Mouse (Mus musculus) midbrain, embryonic 13.5 days (tissue): Measurements from ENCODE around the gene Matk. TPM values are rescaled to one million over a fixed set of nuclear protein-coding genes. Genes with fewer than 3 reads are reported as not detected.
"Not testable (repeated sequence)": the region's sequence is repeated elsewhere in the genome, so short reads cannot be mapped to it uniquely, and the experiment has no call there.

ENCODE experiments used
- ATAC-seq: fragments of 200-750 bp; cut with Nextera tagmentation; 2 replicates; pipeline ENCODE4 v1.8.0; 2017; ENCODE audit warnings: mild to moderate bottlenecking, moderate TSS enrichment, moderate library complexity
- H3K27ac ChIP-seq: fragments of 300-500 bp; sonication (generic); 2 replicates; pipeline ENCODE4 v1.5.1; 2015; ENCODE audit warnings: inconsistent platforms, mild to moderate bottlenecking, moderate library complexity
- H3K27me3 ChIP-seq: fragments of 300-500 bp; sonication (generic); 2 replicates; pipeline ENCODE4 v1.6.1; 2015; ENCODE audit warnings: mild to moderate bottlenecking, inconsistent platforms
- H3K36me3 ChIP-seq: fragments of 300-500 bp; sonication (generic); 2 replicates; pipeline ENCODE4 v1.6.1; 2015; ENCODE audit warnings: mild to moderate bottlenecking, inconsistent platforms
- H3K4me1 ChIP-seq: fragments of 300-500 bp; sonication (generic); replicated peaks from 2 replicates; pipeline ENCODE4 v1.6.1; 2015; ENCODE audit warnings: inconsistent platforms
- H3K4me2 ChIP-seq: fragments of 300-500 bp; sonication (generic); replicated peaks from 2 replicates; pipeline ENCODE4 v1.6.1; 2015; ENCODE audit warnings: moderate library complexity, mild to moderate bottlenecking, inconsistent platforms
- H3K4me3 ChIP-seq: fragments of 300-500 bp; sonication (generic); replicated peaks from 2 replicates; pipeline ENCODE4 v1.5.1; 2015; ENCODE audit warnings: mild to moderate bottlenecking, inconsistent platforms
- H3K9ac ChIP-seq: fragments of 300-500 bp; sonication (generic); replicated peaks from 2 replicates; pipeline ENCODE4 v1.6.1; 2015; ENCODE audit warnings: mild to moderate bottlenecking, inconsistent platforms
- H3K9me3 ChIP-seq: fragments of 300-500 bp; sonication (generic); 2 replicates; pipeline ENCODE4 v1.6.1; 2016; ENCODE audit warnings: mild to moderate bottlenecking, inconsistent platforms
- WGBS: fragments of 180-500 bp; shearing (Covaris S2); methylation state at CpG from one replicate; pipeline ENCODE4 v1.1.7; 2015; 5-methylcytosine and 5-hydroxymethylcytosine counted together
- polyA plus RNA-seq: library from polyadenylated mRNA; unstranded; fragments of >200 nt; fragmentation: Nextera tagmentation; extraction: Ambion mirVana; gene quantifications from 2 replicates; pipeline ENCODE4 v1.2.1, GENCODE M21; 2015

The Matk gene
- 7.2 and 8.8 TPM in 2 replicates for polyA plus RNA-seq

GRCm38 (mm10) chr10:81252424-81253419 is at the start of gene Matk:
Gene Matk (plus strand): TSS chr10:81252935.
- Histone ChIP-seq H3K4me2 (peak within 1 kb of the TSS; percentile 55), H3K4me1 (peaks cover 19% of the 10 kb centered on the region), H3K27ac (no peak within 1 kb of the TSS), H3K27me3 (peaks cover 64% of the 10 kb centered on the region), H3K9ac (peak within 1 kb of the TSS; percentile 61), H3K9me3 (no peaks in the 10 kb centered on the region), H3K36me3 (peaks cover 12% of the 10 kb centered on the region; the same call in 1 of the 2 replicates), H3K4me3 (peak within 1 kb of the TSS; percentile 31)
- ATAC-seq, result peak; percentile 71
- 8% methylated on average over 44 of the region's 44 CpGs for WGBS

- no peak overlapping the region for H3K4me3 ChIP-seq
- peaks cover 37% of the 10 kb centered on the region for H3K36me3 ChIP-seq
- no peaks in the 10 kb centered on the region for H3K4me1 ChIP-seq
- no peak; the same call in none of the 2 replicates for ATAC-seq
- H3K27me3 ChIP-seq, result 0 out of 2 replicates have a peak, but pooled peaks cover 6% of the 10 kb centered on the region
- no peak overlapping the region for H3K27ac ChIP-seq
- 70% methylated on average over 8 of the region's 8 CpGs for WGBS
- no peaks in the 10 kb centered on the region for H3K9me3 ChIP-seq
- no peak overlapping the region for H3K9ac ChIP-seq
- no peak overlapping the region for H3K4me2 ChIP-seq
Measured at GRCm38 (mm10) chr10:81202978-81203720, 49.6 kb upstream of the Matk start.

GRCm38 (mm10) chr10:81204137-81204536 is 48.6 kb upstream of the Matk start:
- 0 out of 2 replicates have a peak, but pooled peaks cover 6% of the 10 kb centered on the region for H3K27me3 ChIP-seq
- H3K4me2 ChIP-seq, result no peak overlapping the region
- no peak overlapping the region for H3K27ac ChIP-seq
- peaks cover 44% of the 10 kb centered on the region for H3K36me3 ChIP-seq
- H3K9me3 ChIP-seq, result no peaks in the 10 kb centered on the region
- no peak overlapping the region for H3K4me3 ChIP-seq
- no peak overlapping the region for H3K9ac ChIP-seq
- ATAC-seq, result 0 out of 2 replicates have a peak, but pooled peaks have one; percentile 2
- WGBS, result 75% methylated on average over 4 of the region's 4 CpGs
- H3K4me1 ChIP-seq, result no peaks in the 10 kb centered on the region

- H3K4me3 ChIP-seq, result no peak overlapping the region
- H3K4me2 ChIP-seq, result no peak overlapping the region
- H3K4me1 ChIP-seq, result no peaks in the 10 kb centered on the region
- H3K9ac ChIP-seq, result no peak overlapping the region
- 96% methylated on average over 5 of the region's 5 CpGs for WGBS
- no peak for ATAC-seq
- peaks cover 97% of the 10 kb centered on the region for H3K36me3 ChIP-seq
- no peak overlapping the region for H3K27ac ChIP-seq
- peaks cover 8% of the 10 kb centered on the region; the same call in 1 of the 2 replicates for H3K9me3 ChIP-seq
- H3K27me3 ChIP-seq, result no peaks in the 10 kb centered on the region
Measured at GRCm38 (mm10) chr10:81210154-81210553, 42.6 kb upstream of the Matk start.

- no peak for ATAC-seq
- no peak overlapping the region for H3K4me3 ChIP-seq
- WGBS, result 96% methylated on average over 6 of the region's 6 CpGs
- H3K36me3 ChIP-seq, result peaks cover 92% of the 10 kb centered on the region
- H3K4me2 ChIP-seq, result no peak overlapping the region
- H3K9me3 ChIP-seq, result peaks cover 8% of the 10 kb centered on the region; the same call in 1 of the 2 replicates
- no peak overlapping the region for H3K9ac ChIP-seq
- no peak overlapping the region for H3K27ac ChIP-seq
- no peaks in the 10 kb centered on the region for H3K27me3 ChIP-seq
- H3K4me1 ChIP-seq, result no peaks in the 10 kb centered on the region
Measured at GRCm38 (mm10) chr10:81216260-81216659, 36.5 kb upstream of the Matk start.

GRCm38 (mm10) chr10:81216810-81217209 is 35.9 kb upstream of the Matk start:
- Histone ChIP-seq H3K4me1 (no peaks in the 10 kb centered on the region), H3K4me3 (no peak overlapping the region; the same call in 1 of the 2 replicates), H3K27me3 (no peaks in the 10 kb centered on the region), H3K4me2 (no peak overlapping the region), H3K9me3 (peaks cover 8% of the 10 kb centered on the region; the same call in 1 of the 2 replicates), H3K36me3 (peaks cover 92% of the 10 kb centered on the region), H3K9ac (no peak overlapping the region), H3K27ac (no peak overlapping the region)
- 82% methylated on average over 6 of the region's 6 CpGs for WGBS
- ATAC-seq, result 0 out of 2 replicates have a peak, but pooled peaks have one; percentile 9

GRCm38 (mm10) chr10:81217267-81217666 is 35.5 kb upstream of the Matk start:
- H3K4me2 ChIP-seq, H3K27ac ChIP-seq, H3K9me3 ChIP-seq, ATAC-seq, H3K4me3 ChIP-seq, H3K27me3 ChIP-seq, H3K4me1 ChIP-seq, H3K9ac ChIP-seq: not testable (repeated sequence)
- 26% methylated on average over 1 of the region's 1 CpGs for WGBS
- peaks cover 92% of the 10 kb centered on the region for H3K36me3 ChIP-seq

GRCm38 (mm10) chr10:81217964-81218363 is 34.8 kb upstream of the Matk start:
- peak; percentile 58 for ATAC-seq
- H3K4me1 ChIP-seq, result no peaks in the 10 kb centered on the region
- 38% methylated on average over 7 of the region's 7 CpGs for WGBS
- H3K4me2 ChIP-seq, result no peak overlapping the region
- H3K9me3 ChIP-seq, result no peaks in the 10 kb centered on the region
- no peaks in the 10 kb centered on the region for H3K27me3 ChIP-seq
- H3K36me3 ChIP-seq, result peaks cover 92% of the 10 kb centered on the region
- no peak overlapping the region for H3K27ac ChIP-seq
- no peak overlapping the region for H3K9ac ChIP-seq
- H3K4me3 ChIP-seq, result no peak overlapping the region

GRCm38 (mm10) chr10:81221402-81222015 is 31.2 kb upstream of the Matk start:
- Histone ChIP-seq H3K4me2 (no peak overlapping the region), H3K36me3 (peaks cover 72% of the 10 kb centered on the region), H3K9ac (no peak overlapping the region), H3K27ac (no peak overlapping the region), H3K4me3 (no peak overlapping the region), H3K27me3 (no peaks in the 10 kb centered on the region), H3K4me1 (0 out of 2 replicates have a peak, but pooled peaks cover 4% of the 10 kb centered on the region), H3K9me3 (no peaks in the 10 kb centered on the region)
- ATAC-seq, result no peak
- WGBS, result 84% methylated on average over 5 of the region's 5 CpGs

- 69% methylated on average over 2 of the region's 2 CpGs for WGBS
- not testable (repeated sequence) for H3K9me3 ChIP-seq, H3K4me3 ChIP-seq, ATAC-seq, H3K4me2 ChIP-seq, H3K27ac ChIP-seq, H3K9ac ChIP-seq, H3K27me3 ChIP-seq
- Histone ChIP-seq H3K36me3 (peaks cover 61% of the 10 kb centered on the region), H3K4me1 (peaks cover 22% of the 10 kb centered on the region)
Measured at GRCm38 (mm10) chr10:81223731-81224130, 29.0 kb upstream of the Matk start.

- Histone ChIP-seq H3K4me1 (peaks cover 57% of the 10 kb centered on the region), H3K9ac (peak overlapping the region; percentile 91)
- peak; percentile 13 for ATAC-seq
Measured at GRCm38 (mm10) chr10:81229735-81230437, 22.8 kb upstream of the Matk start.

More at GRCm38 (mm10) chr10:81229735-81230437, 22.8 kb upstream of the Matk start:
- Histone ChIP-seq H3K4me2 (peak overlapping the region; percentile 85), H3K36me3 (peaks cover 9% of the 10 kb centered on the region), H3K27me3 (no peaks in the 10 kb centered on the region), H3K9me3 (no peaks in the 10 kb centered on the region), H3K4me3 (peak overlapping the region; percentile 68), H3K27ac (peak overlapping the region; percentile 95)
- WGBS, result 10% methylated on average over 20 of the region's 20 CpGs
